Mouse (Mus musculus): ENCODE results near the gene Scrt2.

DNA sequence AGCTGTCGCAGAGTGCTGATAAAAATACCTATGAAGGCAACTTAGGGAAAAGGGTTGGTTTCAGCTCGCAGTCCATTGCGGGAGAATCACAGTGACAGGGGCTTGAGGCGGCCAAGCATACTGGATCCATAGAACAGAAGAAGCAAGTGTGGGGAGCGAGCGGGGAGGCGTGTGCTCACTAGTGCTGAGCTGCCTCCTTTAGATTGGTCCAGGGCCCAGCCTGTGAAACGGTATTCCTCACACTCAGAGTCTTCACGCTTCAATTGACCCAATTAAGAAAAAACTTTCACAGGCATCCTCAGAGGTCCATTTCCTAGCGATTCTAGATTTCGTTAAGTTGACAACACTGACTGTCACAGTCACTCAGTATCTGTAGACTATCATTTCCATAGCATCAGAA, 59.6 kb downstream of the Scrt2 start:
- TF ChIP-seq POLR2A (IDR thresholded peaks at IDR 0.05; ENCODE audit: insufficient read depth, low read depth, low read length): no peak
- TF ChIP-seq CTCF (IDR thresholded peaks at IDR 0.05; ENCODE audit: insufficient read depth, low read depth, low read length): no peak

Measured in olfactory bulb, adult 2 months (tissue).